Mouse (Mus musculus): ENCODE data around the gene Plin4.

The Plin4 gene

DNA sequence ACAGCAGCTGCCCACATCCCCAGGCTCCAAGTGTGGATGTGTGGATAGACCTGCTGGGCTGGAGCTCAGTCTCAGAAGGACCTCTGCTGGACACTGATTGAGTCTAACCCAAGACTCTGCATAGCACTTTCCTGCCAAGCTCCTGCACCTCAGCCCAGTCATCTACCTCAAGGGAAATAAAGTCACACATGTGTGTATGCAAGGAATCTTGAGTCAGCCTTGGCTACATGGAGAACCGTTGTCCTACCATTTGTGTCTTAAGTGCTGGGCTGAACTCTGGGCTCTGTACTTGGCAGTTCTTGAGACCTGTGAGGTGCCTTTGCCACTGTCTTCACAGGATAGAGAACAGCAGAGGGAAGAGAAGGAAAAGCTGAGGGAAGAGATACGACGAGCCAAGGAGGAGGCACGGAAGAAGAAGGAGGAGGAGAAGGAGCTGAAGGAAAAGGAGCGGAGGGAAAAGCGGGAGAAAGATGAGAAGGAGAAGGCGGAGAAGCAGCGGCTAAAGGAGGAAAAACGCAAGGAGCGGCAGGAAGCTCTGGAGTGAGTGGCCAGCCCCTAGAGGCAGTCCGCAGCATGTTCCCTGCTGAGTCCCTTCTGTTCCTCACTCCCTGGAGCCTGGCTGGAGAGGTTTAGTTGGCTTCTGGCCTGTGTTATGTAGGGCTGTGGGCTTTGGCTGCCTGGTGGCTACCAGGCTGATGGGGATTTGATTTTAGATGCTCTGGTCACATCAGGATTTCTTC is 52.1 kb downstream of the Plin4 start:
- no peak for DNase-seq (ENCODE audit: low read depth, low spot score)

DNA sequence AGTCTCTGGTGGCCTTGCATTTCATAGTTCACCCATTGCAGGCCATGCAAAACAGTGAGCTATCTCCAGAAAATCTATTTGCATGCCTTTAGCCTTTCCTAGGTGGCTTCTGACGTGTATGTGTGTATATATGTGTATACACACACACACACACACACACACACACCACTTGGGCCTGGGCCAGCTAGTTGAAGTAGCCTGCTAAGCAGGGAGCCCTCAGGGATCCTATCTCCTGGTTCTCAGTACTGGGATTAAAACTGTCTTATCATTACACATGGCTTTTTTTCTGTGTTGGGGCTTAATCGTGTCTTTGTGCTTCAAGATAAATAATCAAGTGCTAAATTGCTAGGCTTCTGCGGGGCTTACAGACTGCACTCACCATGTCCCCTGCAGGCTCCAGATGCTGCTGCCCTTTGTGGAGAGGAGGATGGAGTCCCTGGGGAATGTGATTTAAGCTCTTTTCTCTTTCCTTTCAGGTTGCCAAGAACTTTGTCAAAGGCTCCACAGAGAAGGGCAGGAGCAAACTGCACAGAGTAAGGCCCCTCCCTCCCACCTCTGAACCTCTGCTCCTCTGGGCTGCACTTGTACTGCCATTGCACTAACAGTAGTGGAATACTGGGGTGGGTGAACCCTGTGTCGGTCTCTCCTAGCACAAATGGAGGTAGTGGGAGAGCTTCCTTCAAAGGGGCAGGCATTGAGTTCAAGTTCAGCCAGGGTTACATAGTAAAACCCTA is 53.5 kb downstream of the Plin4 start:
- DNase-seq (ENCODE audit: low read depth, low spot score), result no peak

DNA sequence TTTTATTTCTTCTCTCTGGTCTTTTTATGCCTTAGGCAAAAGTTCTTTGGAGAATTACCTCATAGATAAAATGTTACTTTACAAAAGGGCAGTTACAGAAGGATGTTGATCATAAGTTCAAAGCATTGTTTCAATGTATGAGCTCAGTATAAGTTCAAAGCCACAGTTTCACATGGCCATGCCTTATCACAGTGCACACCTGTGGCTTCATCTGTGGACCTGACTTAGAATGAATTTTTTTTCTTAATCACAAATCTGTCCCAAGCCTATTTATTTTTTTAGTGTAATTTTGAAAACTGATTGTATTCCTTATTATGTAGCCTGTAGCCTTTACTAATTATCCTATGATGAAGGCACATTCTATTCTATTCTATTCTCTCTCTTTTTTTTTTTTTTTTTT is 54.7 kb downstream of the Plin4 start:
- DNase-seq (ENCODE audit: low read depth, low spot score), result no peak

DNA sequence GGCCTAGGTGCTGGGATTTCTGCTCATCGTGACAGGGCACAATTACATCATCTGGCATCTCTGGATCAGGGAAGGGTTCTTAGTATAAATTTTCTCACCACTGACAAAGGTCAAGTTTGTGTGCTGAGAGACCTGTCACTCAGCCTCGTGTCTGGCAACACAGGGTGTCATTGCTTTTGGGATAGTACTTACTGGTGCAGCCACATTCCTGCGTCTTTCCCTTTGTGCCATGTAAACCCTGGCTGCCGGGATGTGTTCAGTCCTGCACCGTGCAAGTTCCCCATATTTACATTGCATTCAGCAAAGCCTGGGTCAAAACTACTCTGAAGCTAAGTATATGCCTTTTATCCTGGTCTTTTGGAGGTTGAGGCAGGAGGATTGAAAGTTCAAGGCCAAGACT is 58.2 kb downstream of the Plin4 start:
- no peak for DNase-seq (ENCODE audit: low read depth, low spot score)

All from telencephalon, adult 2 months (tissue).